Mouse (Mus musculus): ENCODE results near the gene Aph1c.

DNA sequence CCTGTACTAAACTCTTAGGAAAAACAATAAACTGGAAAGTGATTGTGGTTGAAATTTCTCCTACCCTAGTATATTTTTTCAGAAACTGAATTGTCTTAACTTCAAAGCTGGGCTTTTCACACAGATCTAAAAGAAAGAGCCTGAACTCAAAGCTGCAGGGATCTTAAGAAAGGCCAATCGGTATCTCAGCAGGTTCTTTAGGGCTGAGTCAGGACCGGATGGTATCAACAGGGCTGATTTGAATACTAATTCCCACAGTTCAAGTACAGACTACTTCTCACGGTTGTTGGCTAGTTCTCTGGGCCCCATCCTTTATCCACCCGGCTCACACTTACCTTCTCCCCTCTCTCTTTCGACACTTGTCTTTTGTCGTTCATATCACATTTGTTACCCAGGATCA is 18.1 kb upstream of the Aph1c start:
- TF ChIP-seq POLR2A (IDR thresholded peaks at IDR 0.05; ENCODE audit: borderline replicate concordance, control insufficient read depth, low read depth, low read length) (no peak), CTCF (IDR thresholded peaks at IDR 0.05; ENCODE audit: control insufficient read depth, insufficient read depth, low read length) (no peak)

All from bone marrow, adult 2 months (tissue).